Mouse (Mus musculus) CH12F3 (cell line): ENCODE data around the gene Rpl19.

Source experiments
- in situ Hi-C: fragments of 300-500 bp; cut with MboI; formaldehyde crosslinking; loops from 2 replicates; pipeline ENCODE4 v1.14.3; 2020; ENCODE audit warnings: low sequenced_read_pairs

Gene Rpl19

DNA sequence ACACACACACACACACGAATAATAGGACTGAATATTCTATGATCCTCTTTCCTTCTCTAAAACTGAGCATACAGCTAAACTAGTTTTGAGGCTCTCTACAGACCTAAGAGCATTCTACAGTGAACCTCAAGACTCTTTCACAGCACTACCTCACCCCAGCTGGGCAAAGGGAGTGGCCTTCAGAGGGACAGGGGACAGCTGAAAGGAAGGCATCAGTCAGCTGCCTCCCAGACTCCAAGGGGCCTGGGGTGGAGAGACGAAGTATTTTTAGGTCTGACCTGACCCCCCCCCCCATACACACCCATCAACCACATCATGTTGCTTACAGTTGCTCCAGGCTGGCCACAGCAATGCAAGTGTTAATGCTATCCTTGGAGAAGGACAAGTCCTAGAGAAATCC, 5.4 kb upstream of the Rpl19 start:
- in situ Hi-C loops: no loop called here

DNA sequence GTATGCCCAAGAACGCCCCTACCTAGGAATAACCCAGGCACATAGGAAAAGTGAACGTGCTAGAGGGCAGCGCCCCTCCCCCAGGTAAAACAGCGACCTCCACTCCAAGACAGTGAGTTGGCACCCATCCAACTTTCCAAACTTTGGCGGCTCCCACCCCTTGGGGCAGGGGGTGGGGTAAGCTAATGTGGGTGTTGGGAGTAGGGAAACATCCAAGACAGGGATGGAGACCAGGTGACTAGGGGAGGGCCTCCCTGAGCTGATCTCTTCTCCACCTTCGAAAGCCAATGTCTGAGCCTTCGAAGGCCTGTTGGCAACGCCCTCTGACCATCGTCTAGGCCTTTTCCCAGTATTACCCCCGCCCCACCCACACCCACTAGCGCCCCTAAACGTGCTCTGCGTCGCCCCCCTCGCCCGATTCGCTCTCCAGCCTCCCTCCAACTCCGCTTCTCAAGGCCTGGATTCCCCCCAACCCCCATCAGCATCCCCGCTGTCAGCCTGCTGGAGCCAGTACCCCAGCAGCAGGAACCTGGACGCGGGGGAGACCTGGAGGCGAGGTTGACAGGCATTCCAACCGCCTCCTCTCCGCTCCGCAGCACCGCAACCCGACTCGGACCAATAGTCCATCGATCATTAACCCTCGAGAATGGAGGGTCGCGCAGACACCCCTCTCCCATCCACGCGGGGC, 4.8 kb upstream of the Rpl19 start:
- in situ Hi-C loops: no loop called here

DNA sequence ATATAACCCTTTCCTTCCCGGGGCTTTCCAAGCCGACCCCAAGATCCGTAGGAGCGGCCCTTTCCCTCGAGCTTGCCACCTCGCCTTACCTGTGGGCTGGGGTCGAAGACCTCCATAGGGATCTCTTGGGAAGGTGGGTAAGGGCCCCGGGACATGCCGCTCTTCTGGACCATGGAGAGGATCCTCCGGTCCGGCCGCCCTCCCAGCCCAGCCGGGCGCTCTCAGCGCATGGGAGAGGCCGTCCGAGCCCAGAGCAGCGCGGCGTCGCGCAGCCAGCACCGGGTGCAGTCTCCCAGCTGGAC, 4.3 kb upstream of the Rpl19 start:
- in situ Hi-C loops: no loop called here

DNA sequence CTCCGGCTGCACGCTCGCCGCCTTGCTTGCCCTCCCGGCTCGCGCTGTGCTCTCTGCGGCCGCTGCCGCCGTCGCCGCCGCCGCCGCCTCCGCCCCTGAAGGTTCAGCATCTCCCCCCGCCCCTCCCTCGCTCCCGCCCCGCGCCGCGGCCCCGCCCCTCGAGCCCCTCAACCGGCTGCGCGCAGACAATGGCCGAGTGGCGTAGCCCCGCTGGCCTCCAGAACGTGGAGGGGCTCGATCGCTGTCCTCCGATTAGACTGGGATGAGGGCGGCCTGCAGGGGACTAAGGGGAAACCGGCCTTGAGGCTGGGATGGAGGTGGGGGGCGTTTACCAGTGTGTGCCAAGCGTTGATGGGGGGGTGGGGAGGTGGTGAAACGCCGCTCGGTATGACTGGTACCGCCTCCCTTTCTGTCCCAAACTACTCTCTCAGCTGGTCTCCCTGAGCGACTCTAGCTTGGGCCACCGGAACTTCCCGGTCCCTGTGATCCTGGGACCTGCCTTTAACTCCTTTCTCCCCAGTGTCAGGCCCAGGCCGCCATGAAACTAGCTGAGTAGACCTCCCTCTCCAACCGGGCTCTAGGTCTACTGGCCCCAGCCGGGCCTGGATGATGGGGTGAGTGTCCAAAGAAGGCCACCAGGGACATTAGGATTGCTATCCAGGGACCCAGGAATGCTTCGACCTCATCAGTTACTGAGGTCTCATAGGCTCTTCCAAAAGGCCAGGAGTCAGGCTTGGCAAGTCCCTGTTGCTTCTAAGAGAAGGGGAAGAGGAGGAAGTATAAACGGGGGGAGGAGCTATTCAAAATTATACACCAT, 3.7 kb upstream of the Rpl19 start, which contains the start of gene Cacnb1:
Cacnb1 (minus strand) TSS at position 480 of the 817 bp plus-strand sequence.
- in situ Hi-C loops: no loop called here

DNA sequence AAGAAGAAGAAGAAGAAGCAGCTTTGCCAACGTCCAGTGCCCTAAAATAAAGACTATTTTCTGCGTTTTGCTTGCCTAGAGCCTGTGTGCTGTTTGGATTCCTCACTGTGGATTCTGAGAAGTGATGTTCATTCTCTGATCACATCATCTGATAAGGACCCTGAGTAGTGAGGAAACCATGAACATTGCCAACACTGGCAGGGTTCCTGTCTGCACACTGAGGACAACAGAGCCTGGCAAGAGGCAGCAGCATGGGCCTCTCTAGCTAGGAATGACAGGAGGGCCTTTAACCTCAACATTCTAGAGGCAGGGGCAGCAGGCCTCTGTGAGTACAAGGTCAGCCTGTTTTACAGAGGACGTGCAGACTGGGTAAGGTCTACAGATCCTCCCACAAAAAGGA, 2.0 kb upstream of the Rpl19 start:
- in situ Hi-C loops: no loop called here

DNA sequence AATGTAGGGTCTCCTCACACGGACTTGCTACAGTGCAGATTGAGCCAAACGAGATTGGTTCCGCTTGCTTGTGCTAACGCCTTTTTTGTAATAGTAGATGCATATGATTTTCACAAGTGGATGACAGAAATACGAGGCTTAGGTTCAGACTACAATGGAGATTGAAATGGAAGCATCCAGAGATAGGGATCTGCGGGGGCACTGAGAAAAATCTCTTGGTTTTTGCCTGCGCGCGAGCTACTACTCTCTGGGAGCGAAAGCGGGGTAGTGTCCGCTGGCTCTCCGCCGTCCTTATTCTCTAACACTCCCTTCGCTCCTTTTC, 301 bp upstream of the Rpl19 start:
- in situ Hi-C loops: no loop called here

DNA sequence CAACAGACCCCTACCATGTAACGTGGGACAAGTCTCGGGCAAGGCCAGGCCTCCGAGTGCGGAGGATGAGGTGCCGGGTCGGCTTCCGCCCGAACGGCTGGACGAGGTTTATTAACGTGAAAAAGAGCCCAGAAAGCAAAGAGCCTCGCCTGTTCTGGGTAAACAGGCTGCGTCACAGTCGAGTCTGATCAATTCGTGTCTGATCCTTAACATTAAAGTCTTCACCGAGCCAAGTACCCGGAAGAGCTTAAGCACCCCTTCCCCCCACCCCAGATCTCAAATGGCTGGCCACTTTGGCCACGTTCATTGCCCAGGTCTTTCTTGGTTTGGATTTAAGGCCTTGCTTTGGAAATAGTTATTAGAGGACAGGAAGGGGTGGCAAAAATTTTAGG, 783 bp downstream of the Rpl19 start:
- in situ Hi-C loops: no loop called here

DNA sequence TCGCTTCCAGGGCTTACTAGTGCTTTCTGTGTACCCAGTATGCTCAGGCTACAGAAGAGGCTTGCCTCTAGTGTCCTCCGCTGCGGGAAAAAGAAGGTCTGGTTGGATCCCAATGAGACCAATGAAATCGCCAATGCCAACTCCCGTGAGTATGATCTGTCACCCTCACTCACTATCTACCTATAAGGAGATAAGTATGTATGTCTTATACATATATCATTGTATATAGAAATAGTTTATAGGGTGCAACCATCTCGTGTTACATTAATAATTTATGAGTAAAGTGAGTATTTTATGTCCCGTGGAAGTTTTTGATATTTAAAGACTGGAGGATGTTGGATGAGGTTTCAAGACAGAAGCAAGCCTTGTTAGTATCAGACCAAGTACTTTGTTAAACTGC, 1.3 kb downstream of the Rpl19 start:
- in situ Hi-C loops: no loop called here

DNA sequence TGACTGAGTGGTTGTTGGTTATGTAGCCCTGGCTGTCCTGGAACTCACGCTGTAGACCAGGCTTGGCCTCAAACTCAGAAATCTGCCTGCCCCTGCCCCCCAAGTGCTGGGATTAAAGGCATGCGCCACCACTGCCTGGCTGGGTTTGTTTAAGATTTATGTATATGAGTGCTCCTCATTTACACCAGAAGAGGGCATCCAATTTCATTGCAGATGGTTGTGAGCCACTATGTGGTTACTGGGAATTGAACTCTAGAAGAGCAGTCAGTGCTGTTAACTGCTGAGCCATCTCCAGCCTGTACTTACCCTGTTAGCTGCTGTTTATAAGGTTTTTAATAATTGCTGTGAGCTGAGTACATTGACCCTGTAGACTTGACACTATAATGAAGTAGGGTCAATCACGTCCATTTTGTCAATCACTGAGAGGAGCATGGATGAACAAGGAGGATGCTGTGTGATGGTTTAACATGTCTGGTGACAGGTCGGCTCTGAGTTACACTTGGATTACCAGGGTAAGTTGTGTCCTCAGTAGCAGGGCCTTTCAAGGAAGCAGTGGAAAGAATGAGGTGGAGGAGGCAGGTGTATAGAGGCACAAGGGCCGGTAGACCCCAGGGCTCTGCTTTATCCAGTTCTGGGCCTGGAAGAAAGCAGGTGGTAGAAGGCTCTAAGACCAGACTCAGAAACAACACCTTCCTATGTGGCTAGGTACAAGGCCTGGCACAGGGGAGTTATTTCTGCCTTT, 4.4 kb downstream of the Rpl19 start:
- in situ Hi-C loops: no loop called here

DNA sequence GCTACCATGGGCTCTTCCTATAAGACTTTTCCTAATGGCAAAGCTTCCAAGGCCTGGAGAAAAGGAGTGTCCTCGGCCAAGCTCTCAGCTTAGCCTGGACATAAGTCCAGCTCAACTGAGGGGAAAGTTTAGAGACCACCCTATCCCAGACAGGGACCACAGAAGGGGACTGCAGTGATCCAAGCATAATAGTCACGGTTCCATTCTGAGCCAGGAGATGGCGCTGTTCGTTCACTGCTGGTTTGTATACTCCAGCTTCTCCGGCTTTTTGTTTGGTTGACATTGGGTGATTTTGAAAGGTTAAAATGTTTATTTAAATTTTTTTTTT, 4.9 kb downstream of the Rpl19 start:
- in situ Hi-C loops: no loop called here

DNA sequence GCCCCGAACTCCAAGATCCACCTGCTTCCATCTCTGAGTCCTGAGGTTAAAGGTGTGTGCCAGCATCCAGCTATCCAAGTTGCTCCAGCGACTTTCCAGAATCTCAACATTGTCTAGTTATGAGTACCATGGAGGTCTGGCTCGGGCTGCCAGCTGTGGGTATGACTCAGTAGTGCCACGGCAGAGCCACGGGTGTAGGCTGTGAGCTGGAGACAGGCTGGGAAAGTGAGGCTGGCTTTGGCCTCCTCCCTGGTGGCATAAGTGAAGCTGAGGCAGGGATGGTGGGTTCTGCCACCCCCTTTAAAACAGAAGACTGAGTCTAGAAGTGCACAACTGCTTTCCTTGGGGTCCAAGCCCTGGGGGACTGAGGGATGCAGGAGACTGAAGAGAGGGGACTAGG, 7.6 kb downstream of the Rpl19 start:
- in situ Hi-C loops: no loop called here

DNA sequence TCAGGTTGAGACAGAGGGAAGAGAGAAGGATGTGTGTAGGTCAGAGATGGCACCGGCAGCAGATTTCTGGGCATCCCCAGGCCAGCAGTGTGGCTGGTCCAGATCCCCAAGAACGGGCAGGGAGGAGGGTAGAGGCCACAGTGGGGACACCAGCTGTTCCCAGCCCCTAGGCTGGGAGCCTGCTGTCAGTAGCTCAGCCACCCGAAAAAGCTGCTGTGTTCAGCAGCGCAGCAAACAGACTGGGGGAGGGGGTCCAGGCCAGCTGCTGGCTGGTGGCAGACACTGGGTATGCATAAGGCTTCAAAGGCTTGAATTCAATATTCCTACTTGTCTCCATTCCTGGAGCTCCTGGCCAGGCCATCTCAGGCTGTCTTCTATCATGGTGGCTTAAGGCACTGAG, 8.3 kb downstream of the Rpl19 start:
- in situ Hi-C loops: no loop called here

DNA sequence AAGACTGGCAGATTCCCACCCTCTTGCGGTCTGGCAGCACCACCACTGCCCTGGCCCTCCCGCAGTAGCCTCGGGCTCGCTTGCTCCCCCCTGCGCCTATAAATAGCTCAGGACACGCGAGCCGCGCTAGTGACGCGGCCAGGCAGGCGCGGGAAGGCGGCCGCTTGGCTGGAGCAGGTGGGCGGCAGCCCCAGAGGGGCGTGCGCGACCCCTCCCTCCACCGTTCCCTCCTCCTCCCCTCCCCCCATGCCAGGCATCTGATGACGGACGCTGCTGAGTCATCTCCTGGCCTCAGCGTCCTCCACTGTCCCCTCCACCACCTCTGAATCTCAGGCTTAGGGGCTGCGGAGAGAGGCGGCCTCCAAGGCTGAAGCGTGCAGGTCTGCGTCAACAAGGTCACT, 9.5 kb downstream of the Rpl19 start:
- in situ Hi-C loops: no loop called here

DNA sequence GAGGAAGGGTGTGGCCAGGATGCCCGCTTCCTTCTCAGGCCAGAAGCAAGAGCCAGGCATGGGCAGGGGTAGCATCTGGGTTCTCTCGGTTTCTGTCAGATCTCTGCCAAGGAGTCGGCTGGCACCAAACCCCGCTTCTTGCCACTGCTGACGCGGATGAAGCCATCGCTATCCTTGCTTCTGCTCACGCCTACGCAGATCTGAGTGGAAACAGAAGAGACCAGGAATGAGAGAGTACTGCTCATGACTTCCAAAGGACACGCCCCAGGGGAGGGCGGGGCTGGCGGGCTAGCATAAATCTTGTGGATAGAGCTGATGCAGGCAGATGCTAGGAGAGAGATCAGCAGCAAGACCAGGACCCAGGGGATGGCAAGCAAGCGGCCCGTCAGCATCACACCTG, 11.4 kb downstream of the Rpl19 start:
- in situ Hi-C loops: no loop called here

DNA sequence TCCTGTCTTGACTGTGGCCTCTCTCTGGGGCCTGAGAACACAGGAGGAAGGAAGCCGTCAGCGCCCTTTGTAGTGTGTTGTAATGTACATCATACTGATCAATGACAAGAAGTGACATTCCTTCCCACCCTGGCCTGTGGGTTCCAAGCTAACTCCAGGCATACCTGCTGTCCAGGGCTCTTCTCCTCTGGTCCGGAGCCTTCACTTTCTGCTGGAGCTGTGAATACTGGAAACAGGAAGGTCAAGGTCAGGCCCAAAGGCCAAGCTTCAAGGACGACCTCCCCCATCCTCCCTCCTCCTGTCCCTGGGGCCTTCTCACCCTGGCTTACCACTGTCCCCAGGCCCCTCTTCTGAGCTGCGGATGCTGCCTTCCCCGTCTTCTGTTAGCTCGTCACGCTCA, 14.5 kb downstream of the Rpl19 start:
- in situ Hi-C loops: no loop called here

DNA sequence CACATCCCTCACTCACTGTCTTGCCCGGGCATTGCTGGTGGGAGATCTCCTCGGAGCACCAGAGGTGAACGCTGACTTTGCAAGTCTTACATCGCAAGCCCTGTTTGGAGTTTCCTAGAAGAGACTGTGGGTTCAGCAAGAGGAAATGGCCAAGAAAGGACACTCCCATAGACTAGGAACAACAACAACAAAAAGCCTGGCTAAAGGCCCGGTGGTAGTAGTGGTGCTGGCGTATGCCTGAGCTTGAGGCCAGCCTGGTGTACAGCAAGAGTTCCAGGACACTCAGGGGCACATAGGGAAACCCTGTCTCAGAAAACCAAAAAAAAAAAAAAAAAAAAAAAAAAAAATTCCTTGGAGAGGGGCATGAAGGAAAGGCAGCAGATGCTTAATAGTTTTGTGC, 16.2 kb downstream of the Rpl19 start:
- in situ Hi-C loops: no loop called here

DNA sequence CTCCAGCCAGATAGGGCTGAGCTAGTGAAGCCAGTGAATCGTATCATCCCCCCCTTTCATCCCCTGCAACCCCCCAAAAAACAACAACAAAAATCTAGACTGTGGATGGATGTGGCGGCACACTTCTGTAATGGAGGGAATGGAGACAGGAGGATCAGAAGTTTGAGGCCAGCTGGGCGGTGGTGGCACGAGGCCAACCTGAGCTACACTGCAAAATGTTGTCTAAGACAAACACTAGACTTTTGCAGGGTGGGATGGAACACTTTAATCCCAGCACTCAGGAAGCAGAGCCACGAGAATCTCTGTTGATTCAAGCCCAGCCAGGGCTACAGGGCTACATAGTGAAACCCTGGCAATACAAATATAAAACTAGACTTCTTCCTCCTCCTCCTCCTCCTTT, 17.6 kb downstream of the Rpl19 start:
- in situ Hi-C loops: no loop called here

DNA sequence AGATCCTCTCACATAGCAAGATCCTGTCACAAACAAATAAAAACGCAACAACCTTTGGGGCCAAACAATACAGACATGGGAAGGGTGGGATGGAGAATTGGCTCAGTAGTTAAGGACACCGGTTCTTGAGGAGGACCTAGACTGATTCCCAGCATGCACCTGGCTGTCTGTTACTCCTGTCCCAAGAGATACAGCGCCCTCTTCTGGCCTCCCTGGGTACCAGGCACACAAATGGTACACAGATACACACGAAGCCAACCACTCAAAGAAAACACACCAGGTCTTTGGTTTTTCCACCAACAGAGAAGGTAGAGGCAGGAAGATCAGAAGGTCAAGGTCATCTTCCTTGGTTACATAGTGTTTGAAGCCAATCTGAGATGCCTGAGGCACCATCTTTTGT, 19.1 kb downstream of the Rpl19 start:
- in situ Hi-C loops: no loop called here

DNA sequence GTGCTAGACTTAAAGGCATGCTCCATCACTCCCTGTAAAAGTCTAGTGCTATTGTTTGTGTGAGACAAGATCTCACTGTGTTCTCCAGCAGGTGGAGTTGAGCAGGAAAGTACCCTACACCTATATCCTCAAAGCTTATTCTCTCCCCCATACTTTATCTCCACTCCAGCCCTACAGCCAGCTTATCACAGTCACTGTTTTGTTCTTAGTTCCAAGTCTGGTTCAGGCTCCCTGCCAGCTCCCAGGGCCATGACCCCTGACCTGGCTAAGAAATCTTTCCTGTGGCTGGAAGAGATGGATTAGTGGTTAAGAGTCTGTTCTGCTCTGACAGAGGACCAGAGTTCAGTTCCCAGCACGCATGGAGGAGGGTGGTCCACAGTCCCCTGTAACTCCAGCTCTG, 20.0 kb downstream of the Rpl19 start:
- in situ Hi-C loops: no loop called here

DNA sequence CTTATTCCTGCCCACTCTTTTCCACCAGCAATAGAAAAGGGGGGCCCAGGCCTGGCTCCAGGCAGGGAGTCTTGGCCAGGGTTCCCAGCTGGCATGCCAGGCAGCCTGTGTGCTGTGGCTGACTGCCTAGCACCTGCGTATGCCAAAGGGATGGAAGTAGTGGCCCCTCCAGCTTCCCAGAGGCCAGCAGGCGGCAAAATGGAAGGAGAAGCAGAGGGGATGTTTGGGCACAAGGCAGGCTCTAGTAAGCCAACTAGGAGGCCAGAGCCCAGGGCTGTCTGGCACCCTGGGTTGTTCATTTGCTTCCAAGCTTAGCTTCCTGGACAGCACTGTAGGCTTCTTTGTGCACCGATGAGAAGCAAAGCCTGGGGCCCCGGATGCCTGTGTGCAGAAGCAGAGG, 21.2 kb downstream of the Rpl19 start:
- in situ Hi-C loops: no loop called here

DNA sequence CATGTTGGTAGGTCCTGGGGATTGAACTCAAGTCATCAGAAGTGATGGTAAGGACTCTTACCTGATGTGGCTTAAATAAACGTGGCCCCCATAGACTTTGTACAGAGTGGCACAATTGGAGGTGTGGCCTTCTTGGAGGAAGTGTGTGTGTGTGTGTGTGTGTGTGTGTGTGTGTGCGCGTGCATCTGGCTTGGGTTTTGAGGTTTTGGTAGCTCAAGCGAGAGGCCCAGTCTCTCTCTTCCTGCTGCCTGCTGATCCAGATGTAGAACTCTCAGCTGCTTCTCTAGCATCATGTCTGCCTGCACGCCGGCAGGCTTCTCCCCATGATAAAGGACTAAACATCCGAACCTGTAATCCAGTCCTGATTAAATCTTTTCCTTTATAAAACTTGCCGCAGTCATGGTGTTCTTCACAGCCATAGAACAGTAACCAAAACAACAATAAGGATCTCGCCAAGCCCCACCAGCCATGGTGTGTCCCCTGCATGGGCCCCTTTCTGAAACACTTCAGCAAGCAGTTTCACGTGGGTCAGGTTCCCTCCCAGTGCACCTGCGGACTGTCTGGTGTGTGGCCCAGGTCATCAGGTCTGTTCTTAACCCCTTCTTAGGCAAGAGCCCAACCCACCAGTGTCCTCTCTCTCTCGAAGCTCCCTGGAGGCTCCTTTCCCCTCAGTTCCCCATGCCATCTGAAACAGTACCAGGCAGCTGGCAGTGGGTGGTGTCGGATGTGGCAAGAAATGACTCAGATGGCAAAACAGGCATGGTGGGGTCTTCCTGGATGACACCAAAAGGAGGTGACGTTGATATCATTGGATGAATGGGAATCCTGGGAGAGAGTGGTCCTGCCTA, 23.4 kb downstream of the Rpl19 start:
- in situ Hi-C loops: no loop called here

DNA sequence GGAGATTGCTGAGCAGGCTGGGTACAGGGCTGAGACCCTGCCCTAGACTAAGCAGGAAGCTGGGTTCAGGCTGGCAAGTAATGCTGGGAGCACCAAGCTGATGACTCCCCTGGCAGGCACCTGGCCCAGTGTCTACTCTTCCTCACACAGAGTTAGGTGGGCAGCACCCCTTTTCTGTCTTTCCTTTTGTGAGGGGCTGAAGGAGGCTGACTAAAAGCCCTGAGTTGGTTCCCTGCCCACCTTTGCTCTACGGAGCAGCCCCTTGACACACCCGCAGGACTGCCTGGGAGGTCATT, 24.0 kb downstream of the Rpl19 start:
- in situ Hi-C loops: no loop called here
